Comparison of ENCODE assay signal across 26 mouse cellular contexts in genomic region chr14:57301600-57302230, GRCm38 (mm10).
DNase-seq lines count a peak whose midpoint lies in the region; ATAC-seq and TF ChIP-seq lines count a peak whose summit lies in the region.
"Had no signal": no experiment of that assay in that cellular context is flagged by ENCODE, and none has a peak within 500 bp of the region (broad histone marks: within the 10 kb centered on the region; RNA-seq: fewer than 3 reads in every experiment).

No protein-coding gene starts in this region.

- no peak overlapping the region for H3K9ac ChIP-seq in limb, embryonic 14.5 days (ENCODE audit: low read depth, low read length, severe bottlenecking)
- H3K9ac ChIP-seq in hindbrain, embryonic 14.5 days, result no peak overlapping the region
- H3K9ac ChIP-seq: embryonic facial prominence, embryonic 13.5 days; heart, embryonic 15.5 days; hindbrain, embryonic 15.5 days; liver, embryonic 15.5 days; midbrain, embryonic 15.5 days; neural tube, embryonic 12.5 days had no signal

- ATAC-seq in limb, embryonic 14.5 days (ENCODE audit: low FRiP score, low read depth), result no peak
- ATAC-seq in frontal cortex, adult (ENCODE audit: low TSS enrichment), result peak; percentile 97
- no peak for ATAC-seq in hindbrain, embryonic 14.5 days (ENCODE audit: low FRiP score)
- ATAC-seq: forebrain, embryonic 14.5 days; midbrain, embryonic 15.5 days had no signal

- H3K4me2 ChIP-seq in limb, embryonic 14.5 days (replicated peaks; ENCODE audit: low read depth, low read length, severe bottlenecking), result no peak overlapping the region
- H3K4me2 ChIP-seq in hindbrain, embryonic 14.5 days (replicated peaks), result no peak overlapping the region
- H3K4me2 ChIP-seq: embryonic facial prominence, embryonic 13.5 days; heart, embryonic 15.5 days; hindbrain, embryonic 15.5 days; liver, embryonic 15.5 days; midbrain, embryonic 15.5 days; neural tube, embryonic 12.5 days had no signal

- intact Hi-C loops in left cerebral cortex, adult 2 months (cut with DNase I), result no loop called here

- H3K9me3 ChIP-seq in limb, embryonic 14.5 days (ENCODE audit: control insufficient read depth, low read length), result no peaks in the 10 kb centered on the region
- no peaks in the 10 kb centered on the region for H3K9me3 ChIP-seq in limb, embryonic 10.5 days (replicated peaks)
- no peaks in the 10 kb centered on the region for H3K9me3 ChIP-seq in hindbrain, embryonic 14.5 days (ENCODE audit: control insufficient read depth, low read length)
- H3K9me3 ChIP-seq: embryonic facial prominence, embryonic 13.5 days; heart, embryonic 15.5 days; hindbrain, embryonic 15.5 days; liver, embryonic 15.5 days; midbrain, embryonic 15.5 days; neural tube, embryonic 12.5 days had no signal

- H3K4me3 ChIP-seq in limb, embryonic 14.5 days (replicated peaks; ENCODE audit: low read length), result no peak overlapping the region
- no peak overlapping the region for H3K4me3 ChIP-seq in limb, embryonic 10.5 days
- no peak overlapping the region for H3K4me3 ChIP-seq in left cerebral cortex, adult 2 months
- H3K4me3 ChIP-seq in hindbrain, embryonic 14.5 days (replicated peaks; ENCODE audit: low read length), result no peak overlapping the region
- H3K4me3 ChIP-seq: embryonic facial prominence, embryonic 13.5 days; gastrocnemius, adult 2 months; heart, embryonic 15.5 days; hindbrain, embryonic 15.5 days; liver, embryonic 15.5 days; midbrain, embryonic 15.5 days; neural tube, embryonic 12.5 days had no signal

- H3K36me3 ChIP-seq in limb, embryonic 14.5 days (ENCODE audit: control insufficient read depth, insufficient read depth, low read length), result no peaks in the 10 kb centered on the region
- no peaks in the 10 kb centered on the region for H3K36me3 ChIP-seq in limb, embryonic 10.5 days
- H3K36me3 ChIP-seq in hindbrain, embryonic 14.5 days (replicated peaks; ENCODE audit: control insufficient read depth, insufficient read depth), result no peaks in the 10 kb centered on the region
- H3K36me3 ChIP-seq: embryonic facial prominence, embryonic 13.5 days; heart, embryonic 15.5 days; hindbrain, embryonic 15.5 days; liver, embryonic 15.5 days; midbrain, embryonic 15.5 days; neural tube, embryonic 12.5 days had no signal

- no peak for TF ChIP-seq POLR2A in limb, embryonic 14.5 days (IDR thresholded peaks at IDR 0.05; ENCODE audit: borderline replicate concordance, extremely low read depth, insufficient read depth, insufficient read length)

- no peaks in the 10 kb centered on the region for H3K4me1 ChIP-seq in limb, embryonic 14.5 days (ENCODE audit: control insufficient read depth, insufficient read depth, low read length)
- peaks cover 22% of the 10 kb centered on the region; the same call in 1 of the 2 replicates for H3K4me1 ChIP-seq in limb, embryonic 10.5 days
- H3K4me1 ChIP-seq in hindbrain, embryonic 14.5 days (replicated peaks; ENCODE audit: control insufficient read depth, insufficient read depth, low read length), result no peaks in the 10 kb centered on the region
- H3K4me1 ChIP-seq: embryonic facial prominence, embryonic 13.5 days; heart, embryonic 15.5 days; hindbrain, embryonic 15.5 days; liver, embryonic 15.5 days; midbrain, embryonic 15.5 days had no signal

- H3K27ac ChIP-seq in limb, embryonic 14.5 days (replicated peaks; ENCODE audit: low read depth, low read length), result no peak overlapping the region
- H3K27ac ChIP-seq in limb, embryonic 10.5 days, result no peak overlapping the region
- no peak overlapping the region for H3K27ac ChIP-seq in left cerebral cortex, adult 2 months
- H3K27ac ChIP-seq in hindbrain, embryonic 14.5 days, result no peak overlapping the region
- H3K27ac ChIP-seq: embryonic facial prominence, embryonic 13.5 days; gastrocnemius, adult 2 months; heart, embryonic 15.5 days; hindbrain, embryonic 15.5 days; kidney, postnatal 0 days; liver, embryonic 15.5 days; macrophage; midbrain, embryonic 15.5 days; neural tube, embryonic 12.5 days had no signal

- H3K27me3 ChIP-seq in limb, embryonic 14.5 days (ENCODE audit: control insufficient read depth, insufficient read depth, low read length), result no peaks in the 10 kb centered on the region
- no peaks in the 10 kb centered on the region for H3K27me3 ChIP-seq in limb, embryonic 10.5 days (ENCODE audit: low read depth, poor library complexity, severe bottlenecking)
- no peaks in the 10 kb centered on the region for H3K27me3 ChIP-seq in hindbrain, embryonic 14.5 days (ENCODE audit: control insufficient read depth, insufficient read depth, low read length)
- H3K27me3 ChIP-seq: embryonic facial prominence, embryonic 13.5 days; heart, embryonic 15.5 days; hindbrain, embryonic 15.5 days; liver, embryonic 15.5 days; midbrain, embryonic 15.5 days; neural tube, embryonic 12.5 days had no signal

- WGBS in limb, embryonic 14.5 days, result 74% methylated on average over 11 of the region's 11 CpGs
- WGBS in limb, embryonic 10.5 days, result 84% methylated on average over 11 of the region's 11 CpGs
- 91% methylated on average over 11 of the region's 11 CpGs for WGBS in hindbrain, embryonic 14.5 days

- no peak for TF ChIP-seq CTCF in left cerebral cortex, adult 2 months (IDR thresholded peaks at IDR 0.05)

- peak; percentile 10 for DNase-seq in limb, embryonic 14.5 days (ENCODE audit: low spot score)
- DNase-seq in limb, embryonic 10.5 days (ENCODE audit: low spot score), result no peak
- peak; percentile 35 to 40 for DNase-seq in left cerebral cortex, adult 2 months (ENCODE audit: extremely low spot score in 1 of 2, low spot score in 2 of 2)
- peak; percentile 43 for DNase-seq in right cerebral cortex, postnatal 25 days
- no peak for DNase-seq in MN1 (ENCODE audit: low spot score)
- no peak for DNase-seq in hindbrain, embryonic 14.5 days (ENCODE audit: low spot score)
- DNase-seq in lung, postnatal 4 days, result no peak
- DNase-seq: adrenal gland, postnatal 10 days; cerebellum, adult 2 months; cerebellum, postnatal 36 days; embryo, embryonic 11 days; gastrocnemius, adult 2 months; heart, postnatal 4 days; kidney, adult 2 months; liver; thymus, postnatal 4 days had no signal

Comparison
In these comparisons a context has a peak if more than half of its experiments do, and no peak if none do; other contexts are left out.
1. DNase-seq: peak in limb, embryonic 14.5 days (single experiment), left cerebral cortex, adult 2 months (2 of 2) and right cerebral cortex, postnatal 25 days (single experiment); none in limb, embryonic 10.5 days (single experiment), MN1 (single experiment), hindbrain, embryonic 14.5 days (single experiment) and lung, postnatal 4 days (0 of 2).